Mouse (Mus musculus) T-cell, adult 66 days (primary cell): ENCODE results near the gene Ppp1r13l. TPM values are rescaled to one million over a fixed set of nuclear protein-coding genes. Genes with fewer than 3 reads are reported as not detected.

Experiments
- total RNA-seq, 2 experiments: library from RNA; stranded (reverse); gene quantifications; 3 replicates in 1 of 2; 4 replicates in 1 of 2; pipeline ENCODE4 v1.2.4; 2023

Gene Ppp1r13l
- 1 to 10 TPM; 1.1 to 1.6 TPM for total RNA-seq

GRCm38 (mm10) chr7:19359299-19359891 is at the start of gene Ppp1r13l, which contains the start of gene Cd3eap:
Gene Ppp1r13l, plus strand, starts transcription at chr7:19359749.
Gene Cd3eap, minus strand, starts transcription at chr7:19359483.

GRCm38 (mm10) chr7:19309884-19310641 is 49.5 kb upstream of the Ppp1r13l start, which contains the start of gene Fosb:
Gene Fosb, minus strand, starts transcription at chr7:19310051.

GRCm38 (mm10) chr7:19344237-19344847 is 15.2 kb upstream of the Ppp1r13l start, which contains the start of gene Ercc1:
Gene Ercc1, plus strand, starts transcription at chr7:19344778.

GRCm38 (mm10) chr7:19381377-19382165 is 22.0 kb downstream of the Ppp1r13l start, which contains the start of gene Ercc2:
Gene Ercc2, plus strand, starts transcription at chr7:19382010.

GRCm38 (mm10) chr7:19403731-19404296 is 44.3 kb downstream of the Ppp1r13l start, which contains the start of gene Klc3:
Gene Klc3, minus strand, starts transcription at chr7:19404104.

GRCm38 (mm10) chr7:19404476-19404875 is 44.9 kb downstream of the Ppp1r13l start, which contains the start of gene Ckm:
Gene Ckm, plus strand, starts transcription at chr7:19404776.

Other genes with a start within 250 kb of the Ppp1r13l start
- gene Gm4969, start 241.4 kb upstream of the Ppp1r13l start, total RNA-seq = not detected
- gene Fbxo46, start 239.9 kb upstream of the Ppp1r13l start, total RNA-seq = 10 to 100 TPM; 25.7 to 28.5 TPM
- gene Qpctl, start 210.5 kb upstream of the Ppp1r13l start, total RNA-seq = 10 to 100 TPM; 11.9 to 14.8 TPM
- 10 to 100 TPM; 91.4 to 93.7 TPM for gene Snrpd2, start 210.0 kb upstream of the Ppp1r13l start, total RNA-seq
- gene Gipr, start 193.6 kb upstream of the Ppp1r13l start, total RNA-seq = not detected
- gene Eml2, start 183.3 kb upstream of the Ppp1r13l start, total RNA-seq = 10 to 100 TPM; 15.3 to 17.8 TPM
- not detected for gene Gpr4, start 147.2 kb upstream of the Ppp1r13l start, total RNA-seq
- 10 to 100 TPM; 45.0 to 46.4 TPM for gene Opa3, start 131.4 kb upstream of the Ppp1r13l start, total RNA-seq
- gene Vasp, start 87.9 kb upstream of the Ppp1r13l start, total RNA-seq = 100 to 1,000 TPM; 335 to 340 TPM
- gene Ppm1n, start 79.7 kb upstream of the Ppp1r13l start, total RNA-seq = 1 to 10 TPM in 1 of 2 experiments, under 1 TPM in 1; 0.44 to 1.2 TPM
- gene Rtn2, start 77.1 kb upstream of the Ppp1r13l start, total RNA-seq = not detected
- gene Fosb, start 49.7 kb upstream of the Ppp1r13l start, total RNA-seq = 100 to 1,000 TPM in 1 of 2 experiments, 10 to 100 TPM in 1; 90.5 to 127 TPM
- gene Ercc1, start 15.0 kb upstream of the Ppp1r13l start, total RNA-seq = 10 to 100 TPM; 66.3 to 78.5 TPM
- gene Cd3eap, start 266 bp upstream of the Ppp1r13l start, total RNA-seq = 10 to 100 TPM; 13.1 to 14.6 TPM
- gene Ercc2, start 22.3 kb downstream of the Ppp1r13l start, total RNA-seq = 10 to 100 TPM; 75.2 to 85.1 TPM
- 1 to 10 TPM; 3.0 to 4.6 TPM for gene Klc3, start 44.4 kb downstream of the Ppp1r13l start, total RNA-seq
- gene Ckm, start 45.0 kb downstream of the Ppp1r13l start, total RNA-seq = not detected
- gene Mark4, start 99.1 kb downstream of the Ppp1r13l start, total RNA-seq = 10 to 100 TPM; 25.0 to 29.2 TPM
- not detected for gene Exoc3l2, start 103.6 kb downstream of the Ppp1r13l start, total RNA-seq
- gene Bloc1s3, start 148.6 kb downstream of the Ppp1r13l start, total RNA-seq = 1 to 10 TPM; 4.8 to 5.1 TPM
- gene Trappc6a, start 148.6 kb downstream of the Ppp1r13l start, total RNA-seq = 10 to 100 TPM; 19.2 to 22.3 TPM
- under 1 TPM in 1 of 2 experiments, not detected in 1; 0.38 TPM for gene Nkpd1, start 158.1 kb downstream of the Ppp1r13l start, total RNA-seq
- gene Ppp1r37, start 203.3 kb downstream of the Ppp1r13l start, total RNA-seq = 10 to 100 TPM; 54.3 to 60.4 TPM
- 1 to 10 TPM; 2.5 TPM for gene Zfp296, start 217.5 kb downstream of the Ppp1r13l start, total RNA-seq
- 10 to 100 TPM; 50.9 to 57.8 TPM for gene Gemin7, start 217.8 kb downstream of the Ppp1r13l start, total RNA-seq
- 10 to 100 TPM; 85.5 to 85.6 TPM for gene Clasrp, start 244.7 kb downstream of the Ppp1r13l start, total RNA-seq